Mouse (Mus musculus) olfactory bulb, adult 2 months (tissue): Measurements from ENCODE around the gene Stra6.

Source experiments
- CTCF ChIP-seq: fragments of 200-500 bp; IDR thresholded peaks from 2 replicates; pipeline ENCODE4 v1.5.1; 2012; ENCODE audit warnings: low read depth, mild to moderate bottlenecking, low read length, moderate library complexity; ENCODE audit not compliant: insufficient read depth
- POLR2A ChIP-seq: fragments of 200-500 bp; IDR thresholded peaks from 2 replicates; pipeline ENCODE4 v1.6.1; 2012; ENCODE audit warnings: mild to moderate bottlenecking, low read depth, low read length, moderate library complexity; ENCODE audit not compliant: insufficient read depth

DNA sequence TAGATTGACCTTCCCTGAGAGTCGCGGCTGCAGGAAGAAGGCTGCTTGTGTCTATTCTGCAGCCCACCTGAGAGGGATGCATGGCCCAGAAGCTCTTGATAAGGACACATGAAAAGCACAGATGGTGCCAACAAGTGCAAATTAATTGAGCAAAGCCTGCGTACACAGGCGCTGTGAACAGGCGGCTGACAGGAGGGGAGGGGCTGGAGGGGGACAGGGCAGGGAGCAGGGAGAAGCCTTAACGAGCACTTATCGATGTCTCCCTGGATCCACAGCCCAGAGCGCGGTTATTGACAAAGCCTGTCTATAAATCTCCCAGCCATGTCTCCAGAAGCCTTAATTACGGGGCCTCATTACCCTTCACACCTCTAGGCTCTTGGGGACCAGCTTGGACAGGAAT, 18.8 kb upstream of the Stra6 start:
- TF ChIP-seq CTCF, result no peak
- TF ChIP-seq POLR2A, result no peak
